In the genomic region with DNA sequence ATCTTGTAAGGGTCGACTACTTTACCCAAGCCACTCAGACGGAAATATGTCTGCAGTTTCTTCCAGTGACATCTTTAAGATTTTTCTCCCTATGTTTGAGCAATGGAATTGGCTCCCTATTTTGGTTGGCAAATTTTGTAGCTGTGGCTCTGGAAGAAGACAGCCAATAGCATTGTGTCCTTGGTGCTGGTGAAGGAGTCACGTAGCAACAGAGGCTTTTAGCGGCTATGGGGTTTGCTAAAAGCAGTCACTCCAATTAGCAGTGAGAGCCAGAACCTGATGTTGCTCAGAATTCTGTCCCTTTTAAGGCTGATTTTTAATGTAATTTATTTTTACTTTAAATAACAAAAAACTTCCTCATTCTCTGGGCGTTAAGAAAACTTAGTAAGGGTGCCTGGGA, we compare ENCODE assay signal across 17 mouse cellular contexts.
"Had no signal": no experiment of that assay in that cellular context is flagged by ENCODE, and none has a peak within 500 bp of the region (broad histone marks: within the 10 kb centered on the region; RNA-seq: fewer than 3 reads in every experiment).

No protein-coding gene starts in this region.

- H3K9ac ChIP-seq: neural tube, embryonic 12.5 days; neural tube, embryonic 13.5 days; neural tube, embryonic 15.5 days; stomach, embryonic 15.5 days had no signal

- H3K4me3 ChIP-seq: neural tube, embryonic 12.5 days; neural tube, embryonic 13.5 days; neural tube, embryonic 15.5 days; stomach, embryonic 15.5 days had no signal

- H3K27ac ChIP-seq: neural tube, embryonic 12.5 days; neural tube, embryonic 13.5 days; neural tube, embryonic 15.5 days; stomach, embryonic 15.5 days; stomach, postnatal 0 days had no signal

- DNase-seq: retina, postnatal 1 day; right cerebral cortex, adult 18-20 months; right cerebral cortex, postnatal 14 days; right cerebral cortex, postnatal 25 days; right cerebral cortex, postnatal 4 days; spleen, adult 18-20 months; thymus, adult 18-20 months; thymus, adult 2 months; thymus, postnatal 14 days; thymus, postnatal 25 days; thymus, postnatal 36 days; thymus, postnatal 4 days had no signal

- H3K27me3 ChIP-seq: neural tube, embryonic 12.5 days; neural tube, embryonic 13.5 days; neural tube, embryonic 15.5 days; stomach, embryonic 15.5 days had no signal

- H3K4me1 ChIP-seq: neural tube, embryonic 12.5 days; neural tube, embryonic 13.5 days; neural tube, embryonic 15.5 days; stomach, embryonic 15.5 days had no signal

- H3K9me3 ChIP-seq: neural tube, embryonic 12.5 days; neural tube, embryonic 13.5 days; neural tube, embryonic 15.5 days; stomach, embryonic 15.5 days had no signal

- H3K4me2 ChIP-seq: neural tube, embryonic 12.5 days; neural tube, embryonic 13.5 days; neural tube, embryonic 15.5 days; stomach, embryonic 15.5 days had no signal

- H3K36me3 ChIP-seq: neural tube, embryonic 12.5 days; neural tube, embryonic 13.5 days; neural tube, embryonic 15.5 days; stomach, embryonic 15.5 days had no signal
